Mouse (Mus musculus): Measurements from ENCODE around the gene Selenom.

Selenom gene

GRCm38 (mm10) chr11:3514529-3515054, at the start of gene Selenom:
Gene Selenom, plus strand, starts transcription at chr11:3514684.
- peak; percentile 92 for DNase-seq (ENCODE audit: low spot score)

GRCm38 (mm10) chr11:3471448-3471850, 43.0 kb upstream of the Selenom start:
- DNase-seq (ENCODE audit: low spot score): no peak

- peak; percentile 90 for DNase-seq (ENCODE audit: low spot score)
Measured at GRCm38 (mm10) chr11:3472484-3472883, 42.0 kb upstream of the Selenom start.

- DNase-seq (ENCODE audit: low spot score): no peak
Measured at GRCm38 (mm10) chr11:3474480-3475115, 39.9 kb upstream of the Selenom start.

- no peak for DNase-seq (ENCODE audit: low spot score)
Measured at GRCm38 (mm10) chr11:3475489-3475888, 39.0 kb upstream of the Selenom start.

GRCm38 (mm10) chr11:3483980-3484642, 30.4 kb upstream of the Selenom start:
- DNase-seq (ENCODE audit: low spot score): peak; percentile 68

GRCm38 (mm10) chr11:3486349-3486748, 28.1 kb upstream of the Selenom start:
- no peak for DNase-seq (ENCODE audit: low spot score)

GRCm38 (mm10) chr11:3487952-3488570, 26.4 kb upstream of the Selenom start, which contains the start of gene Pla2g3:
Gene Pla2g3, plus strand, starts transcription at chr11:3488284.
- peak; percentile 19 for DNase-seq (ENCODE audit: low spot score)

- no peak for DNase-seq (ENCODE audit: low spot score)
Measured at GRCm38 (mm10) chr11:3489036-3489435, 25.4 kb upstream of the Selenom start.

GRCm38 (mm10) chr11:3492748-3493147, 21.7 kb upstream of the Selenom start:
- DNase-seq (ENCODE audit: low spot score): no peak

- peak; percentile 31 for DNase-seq (ENCODE audit: low spot score)
Measured at GRCm38 (mm10) chr11:3494857-3495256, 19.6 kb upstream of the Selenom start.

- no peak for DNase-seq (ENCODE audit: low spot score)
Measured at GRCm38 (mm10) chr11:3495496-3495895, 19.0 kb upstream of the Selenom start.

- no peak for DNase-seq (ENCODE audit: low spot score)
Measured at GRCm38 (mm10) chr11:3496756-3497155, 17.7 kb upstream of the Selenom start.

- no peak for DNase-seq (ENCODE audit: low spot score)
Measured at GRCm38 (mm10) chr11:3497296-3497695, 17.2 kb upstream of the Selenom start.

- DNase-seq (ENCODE audit: low spot score): no peak
Measured at GRCm38 (mm10) chr11:3502057-3502456, 12.4 kb upstream of the Selenom start.

- no peak for DNase-seq (ENCODE audit: low spot score)
Measured at GRCm38 (mm10) chr11:3502459-3503072, 11.9 kb upstream of the Selenom start.

GRCm38 (mm10) chr11:3503755-3504693, 10.5 kb upstream of the Selenom start:
- no peak for DNase-seq (ENCODE audit: low spot score)

- no peak for DNase-seq (ENCODE audit: low spot score)
Measured at GRCm38 (mm10) chr11:3508226-3508625, 6.3 kb upstream of the Selenom start.

- DNase-seq (ENCODE audit: low spot score): no peak
Measured at GRCm38 (mm10) chr11:3509181-3510085, 5.1 kb upstream of the Selenom start.

GRCm38 (mm10) chr11:3510321-3510720, 4.2 kb upstream of the Selenom start:
- no peak for DNase-seq (ENCODE audit: low spot score)

Data from layer of hippocampus, adult 11-12 months (tissue).